Mouse (Mus musculus): ENCODE data around the gene Ttc5. TPM values are rescaled to one million over a fixed set of nuclear protein-coding genes. Genes with fewer than 3 reads are reported as not detected.

Ttc5 gene
- polyA plus RNA-seq, 1 experiment from 2014 or later, result 16.4 TPM

Other genes starting within 250 kb of the Ttc5 start
- not detected in 3 replicates for gene Olfr744, start 170.6 kb downstream of the Ttc5 start, polyA plus RNA-seq (2018)
- gene Olfr745, start 146.1 kb downstream of the Ttc5 start, polyA plus RNA-seq (2018), result not detected in 3 replicates
- gene Olfr746, start 138.4 kb downstream of the Ttc5 start, polyA plus RNA-seq (2018), result not detected in 3 replicates
- gene Olfr747, start 92.3 kb downstream of the Ttc5 start, polyA plus RNA-seq (2018), result not detected in 3 replicates
- gene Olfr748, start 78.1 kb downstream of the Ttc5 start, polyA plus RNA-seq (2018), result not detected in 3 replicates
- gene Olfr749, start 40.4 kb downstream of the Ttc5 start, polyA plus RNA-seq (2018), result not detected in 3 replicates
- not detected in 3 replicates for gene Ccnb1ip1, start 22.2 kb upstream of the Ttc5 start, polyA plus RNA-seq (2018)
- 34.4 to 55.8 TPM (median 53.8 TPM) in 3 replicates for gene Parp2, start 22.3 kb upstream of the Ttc5 start, polyA plus RNA-seq (2018)
- gene Tep1, start 85.0 kb upstream of the Ttc5 start, polyA plus RNA-seq (2018), result 54.3 to 116 TPM (median 85.4 TPM) in 3 replicates
- gene Klhl33, start 112.0 kb upstream of the Ttc5 start, polyA plus RNA-seq (2018), result 0.10 to 0.34 TPM in 2 of 3 replicates, not detected in the other
- gene Osgep, start 139.4 kb upstream of the Ttc5 start, polyA plus RNA-seq (2018), result 56.9 to 68.6 TPM (median 67.4 TPM) in 3 replicates
- gene Apex1, start 139.4 kb upstream of the Ttc5 start, polyA plus RNA-seq (2018), result 33.4 to 83.1 TPM (median 37.9 TPM) in 3 replicates
- gene Pip4p1, start 145.3 kb upstream of the Ttc5 start, polyA plus RNA-seq (2018), result 52.7 to 128 TPM (median 76.1 TPM) in 3 replicates
- gene Pnp, start 145.6 kb upstream of the Ttc5 start, polyA plus RNA-seq (2018), result 39.2 to 329 TPM (median 249 TPM) in 3 replicates
- gene Gm49342, start 159.0 kb upstream of the Ttc5 start, polyA plus RNA-seq (2018), result 224 to 377 TPM (median 317 TPM) in 3 replicates
- 0.75 to 1.5 TPM (median 1.2 TPM) in 3 replicates for gene Pnp2, start 170.5 kb upstream of the Ttc5 start, polyA plus RNA-seq (2018)
- not detected in 3 replicates for gene Rnase10, start 222.2 kb upstream of the Ttc5 start, polyA plus RNA-seq (2018)